Mouse (Mus musculus) liver, embryonic 13.5 days (tissue): ENCODE data around the gene Cbarp. TPM values are rescaled to one million over a fixed set of nuclear protein-coding genes. Genes with fewer than 3 reads are reported as not detected.

ENCODE experiments used
- ATAC-seq: fragments of 200-750 bp; cut with Nextera tagmentation; 2 replicates; pipeline ENCODE4 v1.8.0; 2017; ENCODE audit warnings: low read depth, mild to moderate bottlenecking, moderate number of reproducible peaks, moderate library complexity
- DNase-seq: peaks from one replicate; pipeline ENCODE4 v3.0.0; 2022
- H3K27ac ChIP-seq: fragments of 300-500 bp; sonication (generic); 2 replicates; pipeline ENCODE4 v1.5.1; 2015; ENCODE audit warnings: moderate library complexity, mild to moderate bottlenecking, inconsistent platforms
- H3K27me3 ChIP-seq: fragments of 300-500 bp; sonication (generic); 2 replicates; pipeline ENCODE4 v1.6.1; 2015; ENCODE audit warnings: mild to moderate bottlenecking, inconsistent platforms
- H3K36me3 ChIP-seq: fragments of 300-500 bp; sonication (generic); 2 replicates; pipeline ENCODE4 v1.6.1; 2015; ENCODE audit warnings: mild to moderate bottlenecking, inconsistent platforms
- H3K4me1 ChIP-seq: fragments of 300-500 bp; sonication (generic); replicated peaks from 2 replicates; pipeline ENCODE4 v1.6.1; 2015; ENCODE audit warnings: inconsistent platforms
- H3K4me2 ChIP-seq: fragments of 300-500 bp; sonication (generic); 2 replicates; pipeline ENCODE4 v1.6.1; 2015; ENCODE audit warnings: inconsistent platforms, mild to moderate bottlenecking, moderate library complexity
- H3K4me3 ChIP-seq: fragments of 300-500 bp; sonication (generic); replicated peaks from 2 replicates; pipeline ENCODE4 v1.5.1; 2015; ENCODE audit warnings: mild to moderate bottlenecking, inconsistent platforms
- H3K9ac ChIP-seq: fragments of 300-500 bp; sonication (generic); 2 replicates; pipeline ENCODE4 v1.6.1; 2015; ENCODE audit warnings: mild to moderate bottlenecking, inconsistent platforms
- H3K9me3 ChIP-seq: fragments of 300-500 bp; sonication (generic); replicated peaks from 2 replicates; pipeline ENCODE4 v1.6.1; 2016; ENCODE audit warnings: inconsistent platforms
- WGBS: fragments of 180-500 bp; shearing (Covaris S2); methylation state at CpG from one replicate; pipeline ENCODE4 v1.1.7; 2015; ENCODE audit not compliant: insufficient replicate concordance; 5-methylcytosine and 5-hydroxymethylcytosine counted together
- polyA plus RNA-seq: library from polyadenylated mRNA; unstranded; fragments of >200 nt; fragmentation: Nextera tagmentation; extraction: Ambion mirVana; gene quantifications from 2 replicates; pipeline ENCODE4 v1.2.1, GENCODE M21; 2015

Gene Cbarp
- polyA plus RNA-seq, 1 experiment from 2014 or later: 0.69 TPM

DNA sequence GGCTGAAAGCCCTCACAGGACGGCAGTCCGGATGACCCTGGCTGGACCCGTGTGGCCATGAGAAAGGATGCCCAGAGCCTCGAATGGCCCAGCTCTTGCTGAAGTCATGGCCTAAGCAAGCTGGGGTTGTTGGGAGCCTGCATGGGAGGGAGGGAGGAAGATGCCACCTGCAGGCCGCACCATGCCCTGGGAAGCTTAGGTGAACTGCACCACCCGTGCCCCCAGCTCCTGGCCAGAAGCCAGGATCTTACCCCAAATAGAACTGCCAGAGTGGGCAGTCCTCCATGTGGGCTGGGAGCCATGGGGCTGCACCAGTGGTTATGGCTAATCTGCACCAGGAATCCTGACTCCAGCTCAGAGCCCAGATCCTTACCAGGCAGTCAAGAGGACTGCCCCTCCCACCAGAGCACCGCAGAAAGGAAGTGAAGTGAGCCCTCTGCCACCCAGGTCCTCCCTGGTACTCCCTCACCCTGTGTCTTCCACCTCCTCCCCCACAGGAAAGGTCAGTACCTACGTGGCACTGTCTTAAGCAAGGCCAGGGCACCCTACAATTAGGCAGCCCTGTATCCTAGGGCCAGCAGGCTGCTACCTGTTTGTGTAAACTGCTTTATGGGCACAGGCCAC, 7.3 kb downstream of the Cbarp start:
- ATAC-seq (no peak), DNase-seq (no peak)
- Histone ChIP-seq H3K36me3 (peaks cover 45% of the 10 kb centered on the region), H3K9me3 (no peaks in the 10 kb centered on the region), H3K27ac (no peak overlapping the region; the same call in 1 of the 2 replicates), H3K4me1 (peaks cover 64% of the 10 kb centered on the region), H3K4me3 (no peak overlapping the region), H3K9ac (no peak overlapping the region), H3K27me3 (peaks cover 38% of the 10 kb centered on the region), H3K4me2 (no peak overlapping the region)
- WGBS: 75% methylated on average over 8 of the region's 8 CpGs

DNA sequence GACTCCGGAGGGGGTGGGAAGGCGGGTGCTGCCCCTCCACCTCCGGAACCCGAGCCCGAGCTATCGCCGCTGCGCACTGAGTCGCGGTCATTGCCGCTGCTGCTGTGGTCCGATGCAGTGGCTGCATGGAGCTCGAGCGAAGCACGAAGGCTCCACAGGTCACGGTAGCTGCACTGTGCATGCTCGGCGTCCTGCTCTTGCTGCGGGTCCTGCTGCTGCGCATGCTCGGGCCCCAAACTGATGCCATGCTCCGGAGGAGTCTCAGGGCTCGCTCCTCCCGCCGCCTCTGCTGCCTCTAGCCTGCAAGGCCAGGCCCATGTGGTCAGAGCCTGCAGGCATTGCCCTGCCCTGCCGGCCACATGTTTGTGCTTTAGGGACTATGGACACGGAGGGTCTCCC, 8.7 kb downstream of the Cbarp start:
- Histone ChIP-seq H3K9ac (no peak overlapping the region), H3K4me2 (peak overlapping the region; percentile 12; the same call in 1 of the 2 replicates), H3K4me1 (peaks cover 62% of the 10 kb centered on the region), H3K9me3 (no peaks in the 10 kb centered on the region), H3K27me3 (peaks cover 24% of the 10 kb centered on the region), H3K36me3 (peaks cover 59% of the 10 kb centered on the region), H3K27ac (no peak overlapping the region), H3K4me3 (no peak overlapping the region)
- ATAC-seq (no peak), DNase-seq (no peak)
- WGBS: 79% methylated on average over 27 of the region's 27 CpGs

GRCm38 (mm10) chr10:80131316-80131951, 9.2 kb downstream of the Cbarp start:
- H3K27ac ChIP-seq: no peak overlapping the region
- H3K4me2 ChIP-seq: peak overlapping the region; percentile 12; the same call in 1 of the 2 replicates
- H3K36me3 ChIP-seq: peaks cover 64% of the 10 kb centered on the region
- H3K27me3 ChIP-seq: peaks cover 19% of the 10 kb centered on the region
- H3K9ac ChIP-seq: no peak overlapping the region
- H3K4me1 ChIP-seq: peaks cover 62% of the 10 kb centered on the region
- H3K4me3 ChIP-seq: no peak overlapping the region
- DNase-seq: no peak
- no peaks in the 10 kb centered on the region for H3K9me3 ChIP-seq
- 50% methylated on average over 55 of the region's 55 CpGs for WGBS
- no peak for ATAC-seq

DNA sequence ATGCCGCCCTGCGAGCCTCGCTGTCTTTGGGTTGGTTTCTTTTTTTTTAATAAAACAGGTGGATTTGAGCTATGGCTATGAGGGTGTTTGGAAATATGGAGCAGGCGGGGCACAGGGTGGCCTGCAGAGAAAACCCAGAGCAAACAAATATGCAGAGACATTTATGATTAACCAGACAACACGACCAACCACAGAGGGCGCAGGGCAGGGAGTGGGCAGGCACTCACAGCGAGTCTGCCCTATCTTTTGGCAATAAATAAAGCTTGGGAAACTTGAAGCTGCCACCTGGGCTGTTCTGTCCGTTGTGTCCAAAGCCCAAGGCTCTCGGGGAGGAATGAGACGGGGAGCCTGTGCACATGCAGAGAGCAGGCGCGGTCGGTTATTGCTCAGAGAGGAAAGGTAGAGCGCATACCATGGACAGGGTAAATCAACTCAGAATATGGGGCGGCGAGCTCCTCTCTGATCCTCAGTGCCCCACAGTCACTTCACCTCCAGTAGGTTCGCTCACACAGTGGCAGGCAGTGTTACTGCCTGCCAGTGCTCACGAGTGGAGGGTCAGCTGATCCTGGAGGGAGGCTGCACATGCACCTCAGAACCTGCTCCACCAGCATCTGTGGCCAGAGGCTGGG, 10.1 kb downstream of the Cbarp start:
- Histone ChIP-seq H3K4me3 (no peak overlapping the region), H3K27me3 (peaks cover 10% of the 10 kb centered on the region), H3K4me1 (peaks cover 64% of the 10 kb centered on the region), H3K27ac (no peak overlapping the region), H3K36me3 (peaks cover 73% of the 10 kb centered on the region), H3K4me2 (no peak overlapping the region), H3K9ac (no peak overlapping the region), H3K9me3 (no peaks in the 10 kb centered on the region)
- DNase-seq: no peak
- ATAC-seq: no peak
- 81% methylated on average over 18 of the region's 18 CpGs for WGBS

DNA sequence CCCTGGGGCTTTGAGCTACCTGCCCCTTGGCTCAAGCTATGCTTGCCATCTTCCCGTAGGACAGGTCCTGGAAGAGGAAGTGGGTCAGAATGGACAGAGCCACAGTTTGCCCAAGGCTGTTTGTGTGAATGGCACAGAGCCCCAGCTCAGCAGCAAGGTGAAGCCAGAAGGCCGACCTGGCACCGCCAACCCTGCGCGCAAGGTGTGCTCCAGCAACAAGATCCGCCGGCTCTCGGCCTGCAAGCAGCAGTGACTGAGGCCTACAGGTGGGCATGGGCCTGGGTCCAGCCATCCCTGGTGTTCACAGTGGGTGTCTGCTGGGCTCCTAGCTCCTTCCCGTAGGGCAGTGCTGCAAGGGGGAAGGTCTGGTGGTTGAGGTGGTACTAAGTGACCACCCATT, 10.8 kb downstream of the Cbarp start:
- 92% methylated on average over 9 of the region's 9 CpGs for WGBS
- Histone ChIP-seq H3K4me2 (no peak overlapping the region), H3K4me1 (peaks cover 68% of the 10 kb centered on the region), H3K9ac (no peak overlapping the region), H3K36me3 (peaks cover 80% of the 10 kb centered on the region), H3K9me3 (no peaks in the 10 kb centered on the region), H3K27ac (no peak overlapping the region), H3K4me3 (no peak overlapping the region), H3K27me3 (peaks cover 4% of the 10 kb centered on the region)
- ATAC-seq (no peak), DNase-seq (no peak)

DNA sequence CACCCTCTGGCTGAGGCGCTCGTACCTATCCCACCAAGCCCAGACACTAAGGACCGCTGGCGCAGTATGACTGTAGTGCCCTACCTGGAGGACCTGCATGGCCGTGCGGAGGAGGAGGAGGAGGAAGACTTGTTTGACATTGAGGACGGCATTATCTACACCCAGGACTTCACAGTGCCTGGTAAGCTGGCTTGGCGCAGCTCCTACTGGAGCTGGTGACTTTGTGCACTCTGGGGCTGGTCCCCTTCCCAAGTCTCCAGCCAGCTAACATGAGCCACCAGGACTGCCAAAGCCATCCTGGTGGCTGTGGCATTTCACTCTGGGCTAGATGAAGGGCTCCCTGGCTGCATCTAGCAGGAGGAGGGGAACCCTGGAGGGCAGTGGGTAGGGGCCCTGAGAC, 12.7 kb downstream of the Cbarp start:
- Histone ChIP-seq H3K4me1 (peaks cover 88% of the 10 kb centered on the region), H3K9ac (no peak overlapping the region), H3K4me3 (no peak overlapping the region), H3K27me3 (no peaks in the 10 kb centered on the region), H3K4me2 (no peak overlapping the region), H3K9me3 (no peaks in the 10 kb centered on the region), H3K36me3 (peaks cover 99% of the 10 kb centered on the region), H3K27ac (peak overlapping the region; percentile 95)
- ATAC-seq (no peak), DNase-seq (no peak)
- WGBS: 95% methylated on average over 8 of the region's 8 CpGs

GRCm38 (mm10) chr10:80123932-80124562, 16.6 kb downstream of the Cbarp start:
- Histone ChIP-seq H3K4me2 (peak overlapping the region; percentile 62), H3K4me3 (peak overlapping the region; percentile 39), H3K9me3 (no peaks in the 10 kb centered on the region), H3K27me3 (no peaks in the 10 kb centered on the region), H3K36me3 (peaks cover 99% of the 10 kb centered on the region), H3K4me1 (peaks cover 93% of the 10 kb centered on the region), H3K27ac (peak overlapping the region; percentile 95), H3K9ac (peak overlapping the region; percentile 69)
- 48% methylated on average over 9 of the region's 9 CpGs for WGBS
- ATAC-seq: peak; percentile 93
- DNase-seq: peak; percentile 76

DNA sequence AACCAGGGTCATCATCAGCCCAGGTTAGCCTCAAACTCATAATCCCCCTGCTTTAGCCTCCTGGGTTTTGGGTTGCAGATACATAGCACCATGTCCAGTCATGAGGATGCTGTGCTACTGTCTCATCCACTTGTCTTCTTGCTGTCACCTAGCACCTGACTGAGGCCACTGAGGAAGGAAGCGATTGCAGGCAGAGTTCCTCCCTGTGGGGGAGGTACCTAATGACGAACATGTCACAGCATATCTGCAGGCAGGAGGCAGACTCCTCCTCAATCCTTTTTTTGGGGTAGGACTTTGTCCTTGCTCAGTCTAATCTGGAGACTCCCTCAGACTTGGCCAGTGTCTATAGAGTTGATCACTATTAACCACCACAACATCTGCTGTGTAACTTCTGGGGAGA, 19.0 kb downstream of the Cbarp start:
- Histone ChIP-seq H3K27ac (peak overlapping the region; percentile 52; the same call in 1 of the 2 replicates), H3K9me3 (no peaks in the 10 kb centered on the region), H3K4me1 (peaks cover 94% of the 10 kb centered on the region), H3K4me2 (no peak overlapping the region), H3K27me3 (no peaks in the 10 kb centered on the region), H3K9ac (no peak overlapping the region), H3K4me3 (no peak overlapping the region), H3K36me3 (peaks cover 94% of the 10 kb centered on the region)
- WGBS: 54% methylated on average over 2 of the region's 2 CpGs
- DNase-seq: no peak
- no peak for ATAC-seq

- Histone ChIP-seq H3K4me3 (peak overlapping the region; percentile 96), H3K27me3 (no peaks in the 10 kb centered on the region), H3K9me3 (no peaks in the 10 kb centered on the region), H3K4me2 (peak overlapping the region; percentile 95; the same call in 1 of the 2 replicates), H3K36me3 (peaks cover 79% of the 10 kb centered on the region), H3K9ac (peak overlapping the region; percentile 99), H3K27ac (peak overlapping the region; percentile 52), H3K4me1 (peaks cover 79% of the 10 kb centered on the region)
- ATAC-seq (no peak), DNase-seq (no peak)
- 88% methylated on average over 2 of the region's 2 CpGs for WGBS
Observed at GRCm38 (mm10) chr10:80120146-80120545, 20.5 kb downstream of the Cbarp start.

DNA sequence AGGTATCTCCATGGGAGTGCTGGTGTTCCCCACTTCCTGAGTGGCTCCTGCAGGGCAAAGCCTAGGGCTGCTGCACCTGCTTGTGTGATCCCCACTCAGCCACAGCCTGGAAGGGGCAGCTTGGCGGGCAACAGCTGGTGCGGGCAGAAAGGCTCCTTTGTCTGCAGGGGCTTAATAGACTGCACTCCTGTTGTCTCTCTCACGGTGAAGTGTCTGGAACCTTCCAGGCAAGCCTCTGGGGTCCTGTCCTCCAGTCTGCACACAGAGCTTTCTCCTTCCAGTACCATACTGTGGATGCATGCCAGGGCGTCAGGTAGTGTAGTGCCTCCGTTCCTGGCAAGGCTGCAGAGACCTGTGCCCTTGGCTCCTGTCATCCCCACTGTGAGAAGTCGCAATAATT, 22.1 kb downstream of the Cbarp start:
- Histone ChIP-seq H3K27me3 (no peaks in the 10 kb centered on the region), H3K9ac (peak overlapping the region; percentile 99), H3K9me3 (no peaks in the 10 kb centered on the region), H3K27ac (peak overlapping the region; percentile 95), H3K4me2 (peak overlapping the region; percentile 95), H3K4me1 (peaks cover 77% of the 10 kb centered on the region), H3K4me3 (peak overlapping the region; percentile 96), H3K36me3 (peaks cover 63% of the 10 kb centered on the region)
- ATAC-seq: no peak
- no peak for DNase-seq
- 79% methylated on average over 6 of the region's 6 CpGs for WGBS

- Histone ChIP-seq H3K4me3 (peak overlapping the region; percentile 96), H3K27ac (peak overlapping the region; percentile 95), H3K9ac (peak overlapping the region; percentile 99), H3K9me3 (no peaks in the 10 kb centered on the region), H3K36me3 (peaks cover 55% of the 10 kb centered on the region), H3K4me2 (peak overlapping the region; percentile 95), H3K4me1 (peaks cover 75% of the 10 kb centered on the region), H3K27me3 (no peaks in the 10 kb centered on the region)
- ATAC-seq (no peak), DNase-seq (no peak)
- 15% methylated on average over 1 of the region's 1 CpGs for WGBS
Observed at GRCm38 (mm10) chr10:80117736-80118135, 22.9 kb downstream of the Cbarp start.
